Comparison of ENCODE assay signal across 31 mouse cellular contexts in the genomic region with DNA sequence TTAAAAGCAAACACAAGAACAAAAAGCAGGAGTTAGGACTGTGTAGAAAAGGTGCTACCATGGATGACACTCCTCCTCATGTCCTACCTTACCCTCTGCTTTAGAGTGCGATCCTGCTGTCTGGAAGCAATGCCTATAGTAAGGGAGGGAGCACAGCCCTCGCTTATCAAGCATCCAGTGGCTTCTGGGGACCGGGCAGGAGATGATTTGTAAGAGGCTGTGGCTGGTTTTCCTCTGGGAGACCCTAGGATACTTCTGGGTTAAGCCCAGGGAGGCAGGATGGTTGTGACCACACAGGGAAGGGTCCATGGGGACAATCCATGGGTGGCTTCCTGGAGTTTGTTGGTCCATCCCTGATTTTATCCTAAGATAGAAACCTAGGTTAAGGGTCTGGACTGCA. TPM values are rescaled to one million over a fixed set of nuclear protein-coding genes. Genes with fewer than 3 reads are reported as not detected.
"Had no signal": no experiment of that assay in that cellular context is flagged by ENCODE, and none has a peak within 500 bp of the region (broad histone marks: within the 10 kb centered on the region; RNA-seq: fewer than 3 reads in every experiment).

No protein-coding gene starts in this region.

- ATAC-seq: forebrain, embryonic 16.5 days; hindbrain, embryonic 16.5 days; inflammation-experienced regulatory T-cells, adult 6 months; intestine, embryonic 15.5 days; intestine, postnatal 0 days had no signal

- H3K36me3 ChIP-seq: heart, embryonic 13.5 days; heart, embryonic 15.5 days; hindbrain, embryonic 10.5 days; hindbrain, embryonic 12.5 days; intestine, embryonic 15.5 days had no signal

- H3K4me3 ChIP-seq: gastrocnemius, adult 2 months; heart, adult 2 months; heart, embryonic 13.5 days; heart, embryonic 15.5 days; hindbrain, embryonic 10.5 days; hindbrain, embryonic 12.5 days; intestine, embryonic 15.5 days; layer of hippocampus, adult 2 months; left cerebral cortex, adult 2 months had no signal

- H3K27me3 ChIP-seq: heart, embryonic 15.5 days; hindbrain, embryonic 12.5 days; intestine, embryonic 15.5 days had no signal

- H3K9ac ChIP-seq: heart, embryonic 13.5 days; heart, embryonic 15.5 days; hindbrain, embryonic 12.5 days; hindbrain, embryonic 14.5 days; intestine, embryonic 15.5 days had no signal

- DNase-seq: gastrocnemius, adult 2 months; gastrocnemius, postnatal 10 days; gastrocnemius, postnatal 25 days; heart, adult 2 months; heart, postnatal 4 days; kidney, adult 18-20 months; kidney, adult 8-10 months; kidney, postnatal 10 days; kidney, postnatal 25 days; kidney, postnatal 4 days; liver had no signal

- H3K4me1 ChIP-seq: heart, embryonic 15.5 days had no signal

- H3K27ac ChIP-seq: gastrocnemius, adult 2 months; heart, adult 2 months; heart, embryonic 13.5 days; heart, embryonic 15.5 days; hindbrain, embryonic 10.5 days; hindbrain, embryonic 12.5 days; hindbrain, embryonic 14.5 days; intestine, embryonic 15.5 days; layer of hippocampus, adult 2 months; left cerebral cortex, adult 2 months had no signal

- H3K4me2 ChIP-seq: heart, embryonic 11.5 days; heart, embryonic 13.5 days; heart, embryonic 15.5 days; hindbrain, embryonic 12.5 days; hindbrain, embryonic 14.5 days; intestine, embryonic 15.5 days; liver, embryonic 11.5 days had no signal

- H3K9me3 ChIP-seq: heart, embryonic 13.5 days; heart, embryonic 15.5 days; hindbrain, embryonic 10.5 days; hindbrain, embryonic 12.5 days; intestine, embryonic 15.5 days had no signal

RNA-seq across cellular contexts. Expression of a gene that starts 49.1 kb away (rescaled TPM):
- total RNA-seq: gastrocnemius, adult 2 months; gastrocnemius, postnatal 10 days; gastrocnemius, postnatal 25 days; gastrocnemius, postnatal 4 days; granulocyte monocyte progenitor cell, adult 5-6 weeks; heart, adult 2 months; heart, postnatal 25 days had no signal
- polyA plus RNA-seq: heart, adult 2 months; hindbrain, embryonic 10.5 days; kidney, embryonic 14.5 days; kidney, embryonic 16.5 days; limb, embryonic 11.5 days had no signal
